Mouse (Mus musculus): Measurements from ENCODE around the gene Aldh4a1.

GRCm38 (mm10) chr4:139646916-139647315 lies 24.2 kb downstream of the Aldh4a1 start:
- TF ChIP-seq GATA1 (IDR thresholded peaks at IDR 0.05; ENCODE audit: borderline replicate concordance, low read length) (no peak), FLI1 (IDR thresholded peaks at IDR 0.05; ENCODE audit: low read length) (no peak)

Data from megakaryocyte, embryonic 14.5 days (primary cell).